Mouse (Mus musculus) hindbrain, embryonic 15.5 days (tissue): ENCODE data around the gene Heyl. TPM values are rescaled to one million over a fixed set of nuclear protein-coding genes. Genes with fewer than 3 reads are reported as not detected.

Source experiments
- ATAC-seq: fragments of 200-750 bp; cut with Nextera tagmentation; 2 replicates; pipeline ENCODE4 v1.8.0; 2017; ENCODE audit warnings: low read depth, moderate number of reproducible peaks, moderate TSS enrichment; ENCODE audit not compliant: low FRiP score
- H3K27ac ChIP-seq: fragments of 300-500 bp; sonication (generic); replicated peaks from 2 replicates; pipeline ENCODE4 v1.5.1; 2015; ENCODE audit warnings: mild to moderate bottlenecking, inconsistent platforms
- H3K27me3 ChIP-seq: fragments of 300-500 bp; sonication (generic); 2 replicates; pipeline ENCODE4 v1.6.1; 2015; ENCODE audit warnings: control low read depth, inconsistent platforms
- H3K36me3 ChIP-seq: fragments of 300-500 bp; sonication (generic); 2 replicates; pipeline ENCODE4 v1.6.1; 2015; ENCODE audit warnings: control low read depth, inconsistent platforms
- H3K4me1 ChIP-seq: fragments of 300-500 bp; sonication (generic); replicated peaks from 2 replicates; pipeline ENCODE4 v1.6.1; 2015; ENCODE audit warnings: control low read depth, inconsistent platforms
- H3K4me2 ChIP-seq: fragments of 300-500 bp; sonication (generic); 2 replicates; pipeline ENCODE4 v1.6.1; 2015; ENCODE audit warnings: moderate library complexity, mild to moderate bottlenecking, inconsistent platforms
- H3K4me3 ChIP-seq: fragments of 300-500 bp; sonication (generic); 2 replicates; pipeline ENCODE4 v1.5.1; 2015; ENCODE audit warnings: mild to moderate bottlenecking, inconsistent platforms
- H3K9ac ChIP-seq: fragments of 300-500 bp; sonication (generic); 2 replicates; pipeline ENCODE4 v1.6.1; 2015; ENCODE audit warnings: inconsistent platforms
- H3K9me3 ChIP-seq: fragments of 300-500 bp; sonication (generic); 2 replicates; pipeline ENCODE4 v1.6.1; 2016; ENCODE audit warnings: control low read depth, inconsistent platforms
- WGBS: fragments of 180-500 bp; shearing (Covaris S2); methylation state at CpG from one replicate; pipeline ENCODE4 v1.1.7; 2015; 5-methylcytosine and 5-hydroxymethylcytosine counted together
- polyA plus RNA-seq: library from polyadenylated mRNA; unstranded; fragments of >200 nt; fragmentation: Nextera tagmentation; extraction: Ambion mirVana; gene quantifications from 2 replicates; pipeline ENCODE4 v1.2.1, GENCODE M21; 2015

Gene Heyl
- polyA plus RNA-seq, 1 experiment from 2014 or later = 6.5 TPM

DNA sequence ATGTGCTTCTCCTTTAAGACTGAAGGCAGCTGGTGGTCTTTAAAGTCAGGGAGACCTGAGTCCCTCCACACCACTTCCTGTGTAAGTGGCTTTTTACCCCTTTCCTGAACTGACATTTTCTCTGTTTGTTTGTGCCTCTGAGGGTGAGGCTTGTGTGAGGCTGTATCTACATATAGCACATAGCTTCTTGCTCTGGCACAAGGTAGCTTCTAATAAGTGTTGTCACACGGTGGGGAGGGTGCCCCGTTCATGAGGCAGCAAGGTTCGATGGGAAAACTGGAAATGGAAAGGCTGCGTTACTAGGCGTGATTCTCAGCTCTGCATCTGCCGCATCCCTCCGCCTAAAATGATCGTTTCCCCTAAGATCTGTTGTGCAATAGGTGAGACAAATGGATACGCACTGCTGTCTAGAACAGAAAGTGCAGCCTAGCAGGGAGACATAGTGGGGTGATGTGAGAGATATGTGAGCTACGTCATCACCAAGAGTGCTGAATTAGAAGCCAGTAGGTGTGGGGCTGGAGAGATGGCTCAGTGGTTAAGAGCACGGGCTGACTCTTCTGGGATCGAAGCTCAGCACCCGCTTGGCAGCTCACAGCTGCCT, 3.2 kb downstream of the Heyl start:
- no peak overlapping the region for H3K27ac ChIP-seq
- H3K4me3 ChIP-seq = no peak overlapping the region
- H3K4me2 ChIP-seq = no peak overlapping the region
- no peaks in the 10 kb centered on the region for H3K36me3 ChIP-seq
- 81% methylated on average over 13 of the region's 13 CpGs for WGBS
- H3K9me3 ChIP-seq = no peaks in the 10 kb centered on the region
- ATAC-seq = no peak
- peaks cover 15% of the 10 kb centered on the region for H3K4me1 ChIP-seq
- peaks cover 48% of the 10 kb centered on the region for H3K27me3 ChIP-seq
- no peak overlapping the region for H3K9ac ChIP-seq

DNA sequence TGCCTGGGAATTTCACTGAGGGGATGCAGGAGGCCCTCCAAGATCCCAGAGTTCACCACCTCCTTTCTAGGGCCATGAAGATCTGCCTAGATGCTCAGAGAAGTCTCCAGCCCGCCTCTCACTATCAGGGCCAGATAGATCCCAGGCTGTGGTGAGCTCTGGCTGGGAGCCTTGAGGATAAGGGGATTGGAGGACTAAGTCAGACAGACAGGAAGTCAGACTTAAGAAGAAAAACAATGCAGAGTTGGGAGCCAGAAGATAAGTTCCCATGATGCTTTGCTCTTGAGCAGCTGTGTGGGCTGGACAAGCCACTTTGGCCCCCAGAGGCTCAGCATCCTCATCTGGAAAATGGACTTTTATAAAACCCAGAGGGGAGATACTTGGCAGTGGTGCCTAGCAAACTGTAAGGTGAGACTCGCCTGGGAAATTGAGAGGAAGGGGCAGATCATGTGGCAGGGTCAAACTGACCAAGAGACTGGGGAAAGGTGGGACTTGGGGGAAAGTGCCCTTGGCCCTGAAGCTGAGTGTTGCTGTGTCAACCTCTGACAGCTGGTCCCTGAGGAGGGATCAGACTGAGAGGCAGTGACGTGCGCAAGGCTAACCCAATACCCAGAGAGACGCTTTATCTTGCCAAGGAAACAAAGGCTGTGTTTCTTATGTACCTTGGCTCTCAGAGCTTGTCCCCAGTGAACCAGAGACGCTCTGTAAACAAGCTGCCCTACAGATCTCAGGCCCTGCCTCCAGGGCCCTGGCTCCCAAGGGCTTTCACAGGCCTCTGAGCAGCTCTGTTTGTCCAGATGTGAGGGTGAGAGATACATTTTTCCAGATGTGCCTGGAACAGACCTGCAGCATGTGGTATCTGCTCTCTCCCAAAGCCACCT, 4.3 kb downstream of the Heyl start:
- Histone ChIP-seq H3K27ac (no peak overlapping the region), H3K4me3 (no peak overlapping the region), H3K4me1 (peaks cover 15% of the 10 kb centered on the region), H3K4me2 (no peak overlapping the region), H3K27me3 (peaks cover 42% of the 10 kb centered on the region), H3K36me3 (no peaks in the 10 kb centered on the region), H3K9ac (no peak overlapping the region), H3K9me3 (no peaks in the 10 kb centered on the region)
- 69% methylated on average over 6 of the region's 6 CpGs for WGBS
- no peak for ATAC-seq

DNA sequence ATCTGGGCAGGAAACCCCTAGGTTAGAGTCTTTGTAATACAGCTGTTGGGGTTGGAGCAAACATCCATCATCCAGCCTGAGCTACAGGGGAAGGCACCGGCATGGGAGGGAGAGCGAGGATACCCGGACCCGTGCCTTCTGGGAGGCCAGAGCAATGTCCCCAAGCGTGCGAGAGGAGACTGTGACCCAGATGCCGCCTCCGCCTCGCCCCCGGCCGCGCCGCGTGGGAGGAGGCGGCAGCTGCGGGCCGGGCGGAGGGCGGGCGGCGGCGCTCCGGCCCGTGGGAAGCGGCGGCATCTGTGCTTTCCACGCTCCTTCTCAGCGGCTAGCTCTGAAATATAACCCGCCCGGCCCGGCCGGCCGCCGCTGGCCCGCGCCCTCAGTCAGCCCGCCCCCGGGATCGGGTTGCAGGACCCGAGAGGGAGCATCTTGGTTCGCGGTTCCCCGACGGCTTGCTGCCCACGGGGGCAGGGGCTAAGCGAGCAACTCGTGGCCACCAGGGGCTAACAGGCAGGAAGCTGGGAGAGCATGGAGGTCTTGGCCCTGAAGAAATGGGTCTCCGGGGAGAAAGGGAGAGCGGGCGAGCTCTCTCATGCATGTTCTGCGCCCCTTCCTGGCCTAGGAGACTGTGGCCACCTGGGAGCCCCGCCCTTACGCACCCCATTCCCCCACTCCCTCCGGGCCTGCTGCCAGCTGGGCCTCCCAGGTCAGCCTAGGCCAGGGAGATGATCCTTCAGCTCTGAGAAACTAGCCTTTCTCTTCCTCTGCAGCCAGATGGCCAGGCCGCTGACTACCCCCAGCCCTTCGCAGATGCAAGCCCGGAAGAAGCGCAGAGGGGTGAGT, 6.2 kb downstream of the Heyl start:
- Histone ChIP-seq H3K4me1 (peaks cover 8% of the 10 kb centered on the region; the same call in 1 of the 2 replicates), H3K27me3 (peaks cover 25% of the 10 kb centered on the region), H3K9me3 (no peaks in the 10 kb centered on the region), H3K4me3 (peak overlapping the region; percentile 36), H3K27ac (no peak overlapping the region; the same call in 1 of the 2 replicates), H3K4me2 (peak overlapping the region; percentile 58), H3K9ac (peak overlapping the region; percentile 41), H3K36me3 (no peaks in the 10 kb centered on the region)
- ATAC-seq = peak; percentile 61; the same call in 1 of the 2 replicates
- WGBS = 4% methylated on average over 56 of the region's 58 CpGs

DNA sequence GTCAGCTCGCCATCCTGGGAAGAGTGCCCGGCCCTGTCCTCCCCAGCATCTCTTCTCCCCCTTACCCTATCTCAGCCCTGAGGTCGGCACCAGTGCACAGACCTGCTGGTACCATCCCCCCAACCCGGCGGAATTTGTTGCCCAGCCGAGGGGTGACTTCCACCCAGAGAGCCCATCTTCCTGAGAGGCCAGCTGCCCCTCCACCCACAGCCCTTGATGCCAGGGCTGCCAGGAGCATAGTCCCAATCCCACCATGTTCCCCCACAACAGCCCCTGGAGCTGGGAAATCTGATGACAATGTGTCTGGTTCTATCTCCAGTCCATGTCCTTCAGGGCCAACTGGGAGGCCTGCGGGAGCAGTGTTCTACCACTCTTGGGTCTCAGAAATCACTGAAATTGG, 12.9 kb downstream of the Heyl start:
- no peaks in the 10 kb centered on the region for H3K27me3 ChIP-seq
- ATAC-seq = no peak
- H3K9ac ChIP-seq = no peak overlapping the region
- WGBS = 91% methylated on average over 7 of the region's 7 CpGs
- no peaks in the 10 kb centered on the region for H3K36me3 ChIP-seq
- H3K27ac ChIP-seq = no peak overlapping the region
- no peaks in the 10 kb centered on the region for H3K9me3 ChIP-seq
- no peaks in the 10 kb centered on the region for H3K4me1 ChIP-seq
- no peak overlapping the region for H3K4me3 ChIP-seq
- no peak overlapping the region for H3K4me2 ChIP-seq

DNA sequence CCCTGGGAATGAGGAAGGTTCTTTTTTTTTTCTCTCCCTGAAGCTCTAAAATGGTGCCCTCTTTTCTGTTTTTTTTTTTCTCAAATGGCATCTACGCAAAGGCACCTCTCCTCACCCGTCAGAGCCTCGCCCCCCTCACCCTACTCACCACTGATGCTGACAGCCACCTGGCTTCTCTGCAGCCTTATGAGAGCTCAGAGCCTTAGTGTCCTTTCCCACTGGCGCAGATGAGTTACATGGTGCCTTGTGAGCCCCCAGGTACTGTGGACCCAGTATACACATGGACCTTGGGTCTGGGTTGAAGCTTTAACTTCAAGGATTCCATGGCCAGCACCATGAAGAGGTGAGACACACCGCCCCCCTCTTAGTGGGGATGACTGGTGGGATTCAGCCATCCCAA, 13.3 kb downstream of the Heyl start:
- Histone ChIP-seq H3K9ac (no peak overlapping the region), H3K4me2 (no peak overlapping the region), H3K27ac (no peak overlapping the region), H3K4me3 (no peak overlapping the region), H3K36me3 (no peaks in the 10 kb centered on the region), H3K9me3 (no peaks in the 10 kb centered on the region), H3K4me1 (no peaks in the 10 kb centered on the region), H3K27me3 (no peaks in the 10 kb centered on the region)
- ATAC-seq = no peak; the same call in 1 of the 2 replicates
- WGBS = 96% methylated on average over 5 of the region's 5 CpGs

DNA sequence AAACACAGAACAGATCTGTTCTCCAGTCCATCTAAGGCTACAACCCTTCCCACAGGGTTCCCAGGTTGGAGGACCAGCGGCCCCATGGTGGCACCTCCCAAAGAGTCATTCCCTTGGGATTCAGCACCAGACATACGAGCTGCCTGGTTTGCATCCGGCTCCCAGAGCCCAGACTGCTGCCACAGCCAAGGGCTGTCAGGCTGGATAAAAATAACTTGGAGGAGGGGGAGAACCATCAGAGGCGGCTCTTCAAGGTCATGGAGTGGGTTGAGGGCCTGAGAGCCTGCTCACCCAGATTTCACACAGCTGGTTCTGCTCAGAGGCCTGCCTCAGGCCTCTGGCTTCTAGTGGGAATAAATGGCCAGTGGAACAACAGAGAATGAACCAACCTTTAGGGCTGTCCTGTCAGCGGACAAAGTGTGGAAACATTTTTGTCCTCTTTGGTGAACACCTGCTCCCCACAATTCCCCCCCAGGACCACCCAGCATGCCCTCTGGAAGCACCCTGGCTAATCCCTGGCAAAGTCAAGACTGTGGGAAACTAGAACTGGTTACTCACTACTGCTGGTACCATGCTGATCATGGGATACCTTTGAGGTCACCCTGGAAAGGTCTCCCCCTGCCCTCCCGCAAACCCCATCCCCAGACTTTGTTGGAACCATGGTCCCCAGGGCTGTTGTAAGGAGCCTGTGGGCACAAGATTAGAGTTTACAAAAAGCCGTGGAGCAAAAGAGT, 14.0 kb downstream of the Heyl start:
- no peak overlapping the region for H3K4me3 ChIP-seq
- ATAC-seq = no peak; the same call in 1 of the 2 replicates
- H3K27me3 ChIP-seq = no peaks in the 10 kb centered on the region
- 68% methylated on average over 7 of the region's 7 CpGs for WGBS
- no peak overlapping the region for H3K4me2 ChIP-seq
- no peaks in the 10 kb centered on the region for H3K9me3 ChIP-seq
- H3K36me3 ChIP-seq = no peaks in the 10 kb centered on the region
- no peak overlapping the region for H3K9ac ChIP-seq
- H3K4me1 ChIP-seq = no peaks in the 10 kb centered on the region
- H3K27ac ChIP-seq = no peak overlapping the region

DNA sequence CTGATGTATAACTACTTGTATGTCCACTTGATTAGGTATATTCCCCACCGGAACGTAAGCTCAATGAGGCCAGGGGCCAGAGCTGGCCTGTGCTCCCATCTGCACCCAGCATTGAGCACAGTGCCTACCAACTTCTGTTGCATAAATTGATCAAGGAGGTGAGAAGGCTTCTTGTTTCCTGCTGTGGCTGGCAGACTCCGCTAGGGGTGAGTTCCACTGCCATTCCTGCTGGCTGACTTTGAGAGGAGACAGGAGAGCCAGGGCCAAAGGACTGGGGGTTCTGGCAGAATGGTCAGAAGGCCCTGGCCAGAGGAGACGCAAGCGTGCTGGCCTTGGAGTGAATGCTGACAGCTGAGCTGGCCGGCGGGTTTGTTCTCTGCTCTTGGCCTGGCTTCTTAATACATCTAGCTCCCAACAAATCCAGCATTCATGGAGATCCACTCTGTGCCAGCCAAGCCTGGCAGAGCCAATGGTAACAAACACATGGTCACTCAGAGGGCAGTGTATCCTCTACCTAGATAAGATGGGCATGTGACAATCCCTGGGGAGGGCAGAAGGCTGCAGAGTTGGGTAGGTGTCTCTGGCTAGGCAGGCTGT, 15.7 kb downstream of the Heyl start:
- 64% methylated on average over 7 of the region's 7 CpGs for WGBS
- Histone ChIP-seq H3K4me2 (no peak overlapping the region), H3K4me3 (no peak overlapping the region), H3K36me3 (no peaks in the 10 kb centered on the region), H3K4me1 (no peaks in the 10 kb centered on the region), H3K9me3 (no peaks in the 10 kb centered on the region), H3K27ac (no peak overlapping the region), H3K9ac (no peak overlapping the region), H3K27me3 (no peaks in the 10 kb centered on the region)
- ATAC-seq = peak; percentile 54

DNA sequence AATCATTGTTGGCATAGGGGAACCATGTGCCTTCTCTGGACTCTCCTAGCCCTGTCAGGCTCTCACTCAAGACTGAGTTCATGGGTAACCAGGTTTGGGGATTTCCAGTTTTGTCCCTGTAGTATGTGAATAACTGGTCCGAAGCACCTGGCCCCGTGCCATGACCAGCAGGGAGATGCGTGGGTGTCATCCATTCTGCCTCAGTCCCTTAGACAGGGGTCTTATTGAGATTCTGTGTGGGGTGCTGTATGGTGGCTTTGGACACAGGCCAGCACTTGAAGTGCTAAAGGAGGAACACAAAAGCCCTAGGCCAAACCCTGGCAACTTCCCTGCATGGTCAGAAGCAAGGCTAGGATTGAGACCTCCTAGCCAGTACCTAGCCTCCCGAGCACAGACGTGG, 18.9 kb downstream of the Heyl start:
- no peaks in the 10 kb centered on the region for H3K4me1 ChIP-seq
- H3K36me3 ChIP-seq = no peaks in the 10 kb centered on the region
- no peak overlapping the region for H3K9ac ChIP-seq
- H3K4me2 ChIP-seq = no peak overlapping the region
- no peak overlapping the region for H3K4me3 ChIP-seq
- no peaks in the 10 kb centered on the region for H3K27me3 ChIP-seq
- 54% methylated on average over 5 of the region's 5 CpGs for WGBS
- peak; percentile 11; the same call in 1 of the 2 replicates for ATAC-seq
- no peak overlapping the region for H3K27ac ChIP-seq
- H3K9me3 ChIP-seq = no peaks in the 10 kb centered on the region

DNA sequence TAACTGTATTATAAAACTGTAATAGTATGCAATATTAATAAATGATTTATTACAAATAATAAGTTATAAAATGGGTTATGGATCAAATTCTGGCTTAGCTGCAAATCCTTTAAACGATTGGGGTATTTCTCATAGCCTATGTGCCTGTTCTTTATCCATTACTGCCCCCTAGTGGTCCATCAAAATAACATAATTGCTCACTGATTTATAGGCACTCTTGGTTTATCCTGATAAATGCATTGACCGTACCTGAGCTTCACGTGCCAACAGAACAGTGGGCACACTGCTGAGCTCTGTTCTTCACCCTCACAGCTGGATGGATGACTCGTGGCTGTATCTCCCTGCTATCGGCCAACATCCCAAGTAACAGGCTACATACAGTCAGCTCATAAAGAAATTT, 21.3 kb downstream of the Heyl start:
- WGBS = 14% methylated on average over 5 of the region's 5 CpGs
- peak; percentile 81; the same call in 1 of the 2 replicates for ATAC-seq
- no peak overlapping the region for H3K27ac ChIP-seq

DNA sequence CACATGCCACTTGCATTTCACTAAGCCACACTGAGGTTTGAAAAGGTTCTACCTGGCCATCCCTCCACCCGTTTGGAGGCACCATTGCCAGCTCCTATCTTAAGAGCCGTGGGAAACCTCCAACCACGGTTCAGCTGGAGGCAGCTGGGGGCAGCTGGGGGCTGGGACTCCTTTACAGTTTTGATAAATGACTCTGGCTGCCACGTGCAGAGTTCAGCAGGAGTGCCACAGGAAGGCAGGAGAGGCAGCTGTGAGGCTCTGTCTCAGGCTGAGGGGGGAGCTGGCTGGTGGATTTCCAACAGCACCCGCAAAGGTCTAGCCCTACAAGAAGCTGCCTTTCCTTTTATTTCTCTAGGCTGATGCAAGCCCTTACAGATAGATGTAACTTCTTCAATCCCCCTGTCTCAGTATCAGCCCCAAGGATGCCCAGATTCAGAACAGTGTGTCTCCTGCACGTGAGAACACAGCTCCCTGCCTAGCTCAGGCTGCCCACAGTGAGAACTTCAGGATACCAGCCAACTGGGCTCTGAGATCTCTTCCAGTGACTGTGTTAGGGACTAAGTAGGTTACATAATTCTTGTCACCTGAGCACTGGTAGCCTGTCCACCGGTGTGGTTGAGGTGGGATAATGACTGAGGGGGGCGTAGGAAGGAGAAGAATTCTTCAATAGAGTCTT, 26.9 kb downstream of the Heyl start:
- Histone ChIP-seq H3K4me1 (peaks cover 5% of the 10 kb centered on the region; the same call in 1 of the 2 replicates), H3K4me3 (no peak overlapping the region), H3K27me3 (no peaks in the 10 kb centered on the region), H3K9ac (no peak overlapping the region), H3K9me3 (no peaks in the 10 kb centered on the region), H3K27ac (no peak overlapping the region), H3K36me3 (no peaks in the 10 kb centered on the region), H3K4me2 (no peak overlapping the region)
- ATAC-seq = no peak
- 34% methylated on average over 8 of the region's 8 CpGs for WGBS

More for the DNA sequence above, 21.3 kb downstream of the Heyl start:
- H3K36me3 ChIP-seq = no peaks in the 10 kb centered on the region
- H3K4me1 ChIP-seq = no peaks in the 10 kb centered on the region
- H3K27me3 ChIP-seq = no peaks in the 10 kb centered on the region
- H3K4me3 ChIP-seq = no peak overlapping the region
- H3K4me2 ChIP-seq = no peak overlapping the region
- H3K9ac ChIP-seq = no peak overlapping the region
- no peaks in the 10 kb centered on the region for H3K9me3 ChIP-seq
